Mouse (Mus musculus): ENCODE measurements at regions not wholly inside any gene's neighbourhood (a gene's known extent, or its start where the extent isn't known, plus 50 kb on each side); places are given as distances from the start of the nearest gene placed in this dataset.

DNA sequence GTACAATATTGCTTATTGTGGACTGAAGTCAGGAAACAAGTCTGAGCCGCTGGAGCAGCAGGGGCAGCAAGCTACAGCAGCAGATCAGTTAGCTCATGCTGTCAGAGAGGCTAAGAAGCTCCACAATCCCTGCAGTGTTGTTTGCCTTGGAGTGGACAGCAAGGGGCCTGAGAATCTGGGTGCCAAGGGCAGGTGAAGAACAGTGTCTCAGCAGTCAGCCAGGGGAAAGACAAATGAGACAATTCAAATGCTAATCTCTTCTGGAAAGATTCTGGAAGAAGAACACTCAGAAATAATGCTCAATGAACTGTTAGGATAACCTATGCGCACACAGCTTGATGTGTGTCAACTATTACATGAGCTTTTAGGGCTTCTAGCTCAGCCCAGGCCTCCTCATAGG, 315.5 kb upstream of the Nrp1 start:
- Histone ChIP-seq H3K4me3 (ENCODE audit: low read length) (no peak overlapping the region), H3K9ac (ENCODE audit: low read depth, low read length) (no peak overlapping the region), H3K27ac (ENCODE audit: low read depth, low read length) (no peak overlapping the region), H3K4me1 (ENCODE audit: control insufficient read depth, insufficient read depth, low read length) (no peaks in the 10 kb centered on the region), H3K9me3 (ENCODE audit: control insufficient read depth, low read length) (peaks cover 4% of the 10 kb centered on the region; the same call in 1 of the 2 replicates), H3K27me3 (ENCODE audit: control insufficient read depth, insufficient read depth, low read length) (no peaks in the 10 kb centered on the region), H3K4me2 (replicated peaks; ENCODE audit: low read depth, low read length) (no peak overlapping the region), H3K36me3 (ENCODE audit: control insufficient read depth, insufficient read depth, low read length) (no peaks in the 10 kb centered on the region)
- ATAC-seq (ENCODE audit: low FRiP score, low TSS enrichment), result no peak
- WGBS, result 85% methylated on average over 2 of the region's 2 CpGs

- no peaks in the 10 kb centered on the region for H3K27me3 ChIP-seq (ENCODE audit: control insufficient read depth, insufficient read depth, low read length)
- H3K27ac ChIP-seq (ENCODE audit: low read depth, low read length), result no peak overlapping the region
- no peaks in the 10 kb centered on the region for H3K36me3 ChIP-seq (ENCODE audit: control insufficient read depth, insufficient read depth, low read length)
- no peak for ATAC-seq (ENCODE audit: low FRiP score, low TSS enrichment)
- H3K4me1 ChIP-seq (ENCODE audit: control insufficient read depth, insufficient read depth, low read length), result no peaks in the 10 kb centered on the region
- H3K4me3 ChIP-seq (ENCODE audit: low read length), result no peak overlapping the region
- H3K9me3 ChIP-seq (ENCODE audit: control insufficient read depth, low read length), result peaks cover 4% of the 10 kb centered on the region; the same call in 1 of the 2 replicates
- H3K9ac ChIP-seq (ENCODE audit: low read depth, low read length), result no peak overlapping the region
- H3K4me2 ChIP-seq (replicated peaks; ENCODE audit: low read depth, low read length), result no peak overlapping the region
- WGBS, result 90% methylated on average over 4 of the region's 4 CpGs
These were observed 315.0 kb upstream of the Nrp1 start for GRCm38 (mm10) chr8:128043392-128043791.

DNA sequence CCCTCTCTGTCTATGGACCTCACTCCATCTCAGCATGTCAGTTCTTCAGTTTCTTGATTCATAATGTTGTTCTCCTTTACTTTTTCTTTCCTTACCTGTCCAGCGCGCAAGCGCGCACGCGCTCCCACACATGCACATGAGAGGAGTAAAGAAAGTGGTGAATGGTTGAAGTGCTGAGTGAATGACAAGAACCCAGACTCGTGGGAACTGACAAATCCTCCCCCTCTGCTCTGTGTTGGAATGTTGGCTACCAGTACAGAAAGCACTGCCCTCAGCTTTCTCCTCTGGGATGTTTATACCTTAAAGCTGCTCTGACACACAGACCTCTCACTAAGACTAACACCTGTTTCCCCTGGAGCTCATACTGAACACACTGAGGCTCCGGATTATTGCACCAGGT, 302.2 kb upstream of the Nrp1 start:
- H3K9ac ChIP-seq (ENCODE audit: low read depth, low read length), result no peak overlapping the region
- H3K27me3 ChIP-seq (ENCODE audit: control insufficient read depth, insufficient read depth, low read length), result no peaks in the 10 kb centered on the region
- H3K36me3 ChIP-seq (ENCODE audit: control insufficient read depth, insufficient read depth, low read length), result no peaks in the 10 kb centered on the region
- no peak overlapping the region for H3K27ac ChIP-seq (ENCODE audit: low read depth, low read length)
- no peak for ATAC-seq (ENCODE audit: low FRiP score, low TSS enrichment)
- 86% methylated on average over 8 of the region's 8 CpGs for WGBS
- H3K4me3 ChIP-seq (ENCODE audit: low read length), result no peak overlapping the region
- no peaks in the 10 kb centered on the region for H3K9me3 ChIP-seq (ENCODE audit: control insufficient read depth, low read length)
- no peaks in the 10 kb centered on the region for H3K4me1 ChIP-seq (ENCODE audit: control insufficient read depth, insufficient read depth, low read length)
- no peak overlapping the region for H3K4me2 ChIP-seq (replicated peaks; ENCODE audit: low read depth, low read length)

DNA sequence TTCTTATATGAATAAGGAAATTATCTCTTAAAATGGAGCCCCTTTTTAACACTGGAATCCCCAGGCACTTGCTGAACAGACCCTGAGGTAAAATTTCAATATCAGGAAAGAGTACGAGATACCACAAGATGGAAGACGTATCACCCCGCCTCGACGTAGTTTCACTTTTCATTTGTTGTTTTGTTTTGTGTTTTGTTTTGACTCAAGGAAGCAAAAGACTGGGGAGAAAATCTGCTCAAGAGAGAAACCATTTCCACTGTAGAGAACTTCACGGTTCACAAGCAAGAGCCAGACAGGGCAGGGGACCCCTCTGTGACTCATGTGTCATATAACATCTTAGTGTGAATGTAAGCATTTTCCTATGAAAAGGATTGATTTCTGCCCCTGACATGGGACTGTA, 300.6 kb upstream of the Nrp1 start:
- H3K36me3 ChIP-seq (ENCODE audit: control insufficient read depth, insufficient read depth, low read length), result no peaks in the 10 kb centered on the region
- no peak overlapping the region for H3K9ac ChIP-seq (ENCODE audit: low read depth, low read length)
- H3K4me1 ChIP-seq (ENCODE audit: control insufficient read depth, insufficient read depth, low read length), result no peaks in the 10 kb centered on the region
- no peaks in the 10 kb centered on the region for H3K9me3 ChIP-seq (ENCODE audit: control insufficient read depth, low read length)
- no peak overlapping the region for H3K27ac ChIP-seq (ENCODE audit: low read depth, low read length)
- H3K27me3 ChIP-seq (ENCODE audit: control insufficient read depth, insufficient read depth, low read length), result no peaks in the 10 kb centered on the region
- H3K4me2 ChIP-seq (replicated peaks; ENCODE audit: low read depth, low read length), result no peak overlapping the region
- 82% methylated on average over 6 of the region's 6 CpGs for WGBS
- no peak overlapping the region for H3K4me3 ChIP-seq (ENCODE audit: low read length)
- ATAC-seq (ENCODE audit: low FRiP score, low TSS enrichment), result no peak

GRCm38 (mm10) chr8:128059817-128060216, 298.6 kb upstream of the Nrp1 start:
- WGBS, result 93% methylated on average over 3 of the region's 3 CpGs
- H3K27ac ChIP-seq (ENCODE audit: low read depth, low read length), result no peak overlapping the region
- no peaks in the 10 kb centered on the region for H3K36me3 ChIP-seq (ENCODE audit: control insufficient read depth, insufficient read depth, low read length)
- no peaks in the 10 kb centered on the region for H3K27me3 ChIP-seq (ENCODE audit: control insufficient read depth, insufficient read depth, low read length)
- H3K9me3 ChIP-seq (ENCODE audit: control insufficient read depth, low read length), result no peaks in the 10 kb centered on the region
- no peak overlapping the region for H3K4me3 ChIP-seq (ENCODE audit: low read length)
- H3K4me2 ChIP-seq (replicated peaks; ENCODE audit: low read depth, low read length), result no peak overlapping the region
- ATAC-seq (ENCODE audit: low FRiP score, low TSS enrichment), result no peak
- no peak overlapping the region for H3K9ac ChIP-seq (ENCODE audit: low read depth, low read length)
- H3K4me1 ChIP-seq (ENCODE audit: control insufficient read depth, insufficient read depth, low read length), result no peaks in the 10 kb centered on the region

DNA sequence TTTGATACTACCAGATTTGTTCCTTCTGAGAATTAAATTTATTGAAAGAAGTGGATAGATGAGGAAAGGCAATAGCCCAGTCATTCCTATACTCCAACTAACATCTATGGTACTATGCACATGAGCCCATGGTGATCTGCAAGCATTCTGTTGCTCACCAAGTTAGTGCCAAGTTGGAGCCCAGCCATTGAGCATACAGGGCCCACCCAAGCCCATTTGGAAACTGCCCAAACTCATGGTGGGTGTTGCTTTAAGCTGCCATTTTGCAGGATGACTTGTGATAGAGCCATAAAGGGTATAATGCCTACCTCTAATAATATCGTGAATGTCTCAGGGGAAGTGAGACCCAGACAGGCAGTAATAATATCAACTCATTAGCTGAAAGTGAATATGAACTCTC, 294.2 kb upstream of the Nrp1 start:
- H3K4me2 ChIP-seq (replicated peaks; ENCODE audit: low read depth, low read length), result no peak overlapping the region
- H3K27ac ChIP-seq (ENCODE audit: low read depth, low read length), result no peak overlapping the region
- H3K9me3 ChIP-seq (ENCODE audit: control insufficient read depth, low read length), result no peaks in the 10 kb centered on the region
- no peaks in the 10 kb centered on the region for H3K27me3 ChIP-seq (ENCODE audit: control insufficient read depth, insufficient read depth, low read length)
- H3K9ac ChIP-seq (ENCODE audit: low read depth, low read length), result no peak overlapping the region
- no peak for ATAC-seq (ENCODE audit: low FRiP score, low TSS enrichment)
- H3K4me3 ChIP-seq (ENCODE audit: low read length), result no peak overlapping the region
- 96% methylated on average over 1 of the region's 1 CpGs for WGBS
- H3K4me1 ChIP-seq (ENCODE audit: control insufficient read depth, insufficient read depth, low read length), result no peaks in the 10 kb centered on the region
- no peaks in the 10 kb centered on the region for H3K36me3 ChIP-seq (ENCODE audit: control insufficient read depth, insufficient read depth, low read length)

- Histone ChIP-seq H3K4me1 (ENCODE audit: control insufficient read depth, insufficient read depth, low read length) (no peaks in the 10 kb centered on the region), H3K4me2 (replicated peaks; ENCODE audit: low read depth, low read length) (no peak overlapping the region), H3K36me3 (ENCODE audit: control insufficient read depth, insufficient read depth, low read length) (no peaks in the 10 kb centered on the region), H3K4me3 (ENCODE audit: low read length) (no peak overlapping the region), H3K9me3 (ENCODE audit: control insufficient read depth, low read length) (no peaks in the 10 kb centered on the region), H3K9ac (ENCODE audit: low read depth, low read length) (no peak overlapping the region), H3K27ac (ENCODE audit: low read depth, low read length) (no peak overlapping the region), H3K27me3 (ENCODE audit: control insufficient read depth, insufficient read depth, low read length) (no peaks in the 10 kb centered on the region)
- no peak for ATAC-seq (ENCODE audit: low FRiP score, low TSS enrichment)
- 70% methylated on average over 2 of the region's 2 CpGs for WGBS
These were observed 293.3 kb upstream of the Nrp1 start for GRCm38 (mm10) chr8:128065127-128065526.

DNA sequence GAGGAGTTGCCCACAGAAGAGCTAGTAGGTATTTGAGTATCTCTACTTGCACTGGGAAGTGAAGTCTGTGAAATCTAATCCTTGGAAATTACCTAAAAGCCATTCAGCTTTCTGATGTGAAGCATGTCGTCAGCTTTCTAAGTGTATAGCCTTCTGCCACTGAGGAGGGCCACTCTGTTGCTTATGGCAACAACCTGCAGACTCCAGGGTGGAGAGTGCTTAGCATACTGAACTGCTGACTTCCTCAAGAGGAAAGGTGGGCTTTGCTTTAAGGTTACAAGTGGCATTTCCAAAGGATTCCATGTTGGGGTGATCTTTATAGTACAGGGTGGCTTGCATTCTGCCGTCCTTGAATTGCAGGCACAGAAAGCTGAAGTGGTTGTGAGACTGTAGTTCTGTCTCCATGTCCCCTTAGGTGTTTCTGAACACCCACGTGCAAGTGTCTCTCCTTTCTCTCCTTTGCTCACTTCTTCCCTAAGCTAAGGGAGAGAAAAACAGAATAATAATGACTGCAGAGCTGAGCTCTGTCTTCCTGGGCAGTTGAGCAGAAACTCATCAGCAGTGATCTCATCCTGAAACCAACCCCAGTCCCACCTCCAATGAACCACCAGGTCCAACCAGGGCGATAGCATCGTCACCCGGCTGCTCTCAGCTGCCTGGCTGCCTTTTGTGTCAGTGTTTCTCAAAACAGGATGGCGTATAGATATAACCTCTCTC, 292.3 kb upstream of the Nrp1 start:
- H3K9ac ChIP-seq (ENCODE audit: low read depth, low read length), result no peak overlapping the region
- WGBS, result 63% methylated on average over 7 of the region's 7 CpGs
- H3K36me3 ChIP-seq (ENCODE audit: control insufficient read depth, insufficient read depth, low read length), result no peaks in the 10 kb centered on the region
- H3K4me2 ChIP-seq (replicated peaks; ENCODE audit: low read depth, low read length), result no peak overlapping the region
- H3K4me1 ChIP-seq (ENCODE audit: control insufficient read depth, insufficient read depth, low read length), result no peaks in the 10 kb centered on the region
- no peak overlapping the region for H3K27ac ChIP-seq (ENCODE audit: low read depth, low read length)
- no peaks in the 10 kb centered on the region for H3K9me3 ChIP-seq (ENCODE audit: control insufficient read depth, low read length)
- no peak for ATAC-seq (ENCODE audit: low FRiP score, low TSS enrichment)
- H3K27me3 ChIP-seq (ENCODE audit: control insufficient read depth, insufficient read depth, low read length), result no peaks in the 10 kb centered on the region
- no peak overlapping the region for H3K4me3 ChIP-seq (ENCODE audit: low read length)

DNA sequence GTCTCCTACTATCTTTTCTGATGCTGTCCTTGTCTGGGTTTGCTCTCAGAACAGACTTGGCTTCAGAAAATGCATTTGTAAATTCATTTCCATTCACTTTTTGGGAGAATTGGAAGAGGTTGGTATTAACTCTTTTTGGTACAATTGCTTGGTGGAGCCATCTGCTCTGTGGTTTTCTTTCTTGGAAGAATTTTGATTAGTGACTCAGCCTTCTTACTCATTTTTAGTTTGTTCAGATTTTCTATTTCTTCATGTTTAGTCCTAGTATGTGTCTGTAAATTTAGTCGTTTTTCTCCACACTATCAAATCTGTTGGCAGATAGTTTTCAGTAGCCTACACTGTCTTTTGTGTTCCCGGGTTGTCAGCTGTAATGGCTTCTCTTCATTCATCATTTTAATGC, 288.7 kb upstream of the Nrp1 start:
- Histone ChIP-seq H3K36me3 (ENCODE audit: control insufficient read depth, insufficient read depth, low read length) (no peaks in the 10 kb centered on the region), H3K4me2 (replicated peaks; ENCODE audit: low read depth, low read length) (no peak overlapping the region), H3K4me1 (ENCODE audit: control insufficient read depth, insufficient read depth, low read length) (no peaks in the 10 kb centered on the region), H3K4me3 (ENCODE audit: low read length) (no peak overlapping the region), H3K27me3 (ENCODE audit: control insufficient read depth, insufficient read depth, low read length) (no peaks in the 10 kb centered on the region), H3K27ac (ENCODE audit: low read depth, low read length) (no peak overlapping the region), H3K9ac (ENCODE audit: low read depth, low read length) (no peak overlapping the region), H3K9me3 (ENCODE audit: control insufficient read depth, low read length) (no peaks in the 10 kb centered on the region)
- WGBS, result 69% methylated on average over 2 of the region's 2 CpGs
- ATAC-seq (ENCODE audit: low FRiP score, low TSS enrichment), result no peak
